Mouse (Mus musculus) liver, postnatal 0 days (tissue): ENCODE data around the gene Hmgcll1.

ENCODE experiments used
- CTCF ChIP-seq: sonication (generic); IDR thresholded peaks from 2 replicates; pipeline ENCODE4 v1.5.1; 2016; ENCODE audit warnings: antibody characterized with exemption, low read depth
- EP300 ChIP-seq: IDR thresholded peaks from 2 replicates; pipeline ENCODE4 v1.6.1; 2016; ENCODE audit warnings: antibody characterized with exemption, low read depth, mild to moderate bottlenecking

GRCm38 (mm10) chr9:75998791-75999350 lies 15.8 kb upstream of the Hmgcll1 start:
- TF ChIP-seq CTCF (no peak), EP300 (no peak)
